Mouse (Mus musculus) small intestine, adult 10 weeks (tissue): ENCODE results near the gene Susd6. TPM values are rescaled to one million over a fixed set of nuclear protein-coding genes. Genes with fewer than 3 reads are reported as not detected.

Experiments
- polyA plus RNA-seq: library from polyadenylated mRNA; stranded (reverse); fragments of 350-450 nt; fragmentation: Illumina TruSeq; extraction: RNeasy Lipid Tissue Mini Kit (QIAGEN cat#74804); gene quantifications from one replicate; pipeline ENCODE4 v1.2.3, GENCODE M21; 2014; ENCODE audit warnings: low replicate concordance

Gene Susd6
- 49.9 TPM for polyA plus RNA-seq

DNA sequence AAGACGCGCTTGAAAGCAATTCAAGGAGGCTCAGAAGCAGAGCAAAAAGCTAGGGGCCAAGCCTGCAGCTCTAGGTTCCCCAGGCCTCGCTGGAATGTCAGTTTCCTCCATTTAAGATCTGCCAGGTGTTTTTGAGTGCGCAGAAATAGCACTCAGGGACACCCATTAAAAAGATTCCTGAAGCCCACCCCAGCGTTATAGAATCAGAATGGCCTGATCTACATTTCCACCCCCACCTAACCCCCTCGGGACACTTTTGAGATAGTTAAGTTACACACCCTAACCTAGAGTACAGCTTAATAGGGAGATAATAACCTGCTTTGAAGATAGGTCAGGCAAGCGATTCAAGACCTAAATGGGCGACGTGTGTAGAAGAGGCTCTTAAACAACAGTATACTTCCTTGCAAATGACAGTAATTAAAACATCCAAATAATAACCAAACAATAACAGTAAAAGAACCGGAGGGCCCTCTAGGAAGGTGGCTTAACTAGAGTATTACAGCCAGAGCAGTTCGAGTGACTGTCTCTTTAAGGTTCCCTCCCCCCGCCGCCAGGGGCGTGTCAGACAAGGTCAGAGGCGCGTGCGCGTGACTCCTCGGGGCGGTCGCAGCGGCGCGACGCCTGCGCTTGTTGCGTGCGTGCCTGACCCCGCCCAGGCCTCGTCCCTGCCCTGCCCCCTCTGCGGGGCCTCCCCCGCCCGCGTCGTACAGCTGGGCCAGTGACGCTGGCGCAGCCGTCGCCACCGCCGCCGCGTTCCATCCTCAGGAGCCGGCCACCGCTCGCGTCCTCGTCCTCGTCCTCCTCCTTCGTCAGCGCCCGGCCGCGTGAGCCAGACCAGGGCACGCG, at the start of gene Susd6:
TSS of gene Susd6 (plus strand) at position 662 of the 846 bp plus-strand sequence.

GRCm38 (mm10) chr12:80760396-80760801, 29.9 kb upstream of the Susd6 start, which contains the start of gene Ccdc177:
Gene Ccdc177 (minus strand): TSS chr12:80760687.

Other genes starting within 250 kb of the Susd6 start
- 111 TPM for gene Slc39a9, start 146.6 kb upstream of the Susd6 start, polyA plus RNA-seq
- 33.8 TPM for gene Erh, start 146.2 kb upstream of the Susd6 start, polyA plus RNA-seq
- gene Plekhd1, start 97.9 kb upstream of the Susd6 start, polyA plus RNA-seq = not detected
- 0.11 TPM for gene Ccdc177, start 29.8 kb upstream of the Susd6 start, polyA plus RNA-seq
- gene Srsf5, start 155.0 kb downstream of the Susd6 start, polyA plus RNA-seq = 701 TPM
- not detected for gene Slc10a1, start 178.2 kb downstream of the Susd6 start, polyA plus RNA-seq
- 0.63 TPM for gene Smoc1, start 236.3 kb downstream of the Susd6 start, polyA plus RNA-seq